Mouse (Mus musculus): ENCODE measurements at regions not wholly inside any gene's neighbourhood (a gene's known extent, or its start where the extent isn't known, plus 50 kb on each side); places are given as distances from the start of the nearest gene placed in this dataset.

DNA sequence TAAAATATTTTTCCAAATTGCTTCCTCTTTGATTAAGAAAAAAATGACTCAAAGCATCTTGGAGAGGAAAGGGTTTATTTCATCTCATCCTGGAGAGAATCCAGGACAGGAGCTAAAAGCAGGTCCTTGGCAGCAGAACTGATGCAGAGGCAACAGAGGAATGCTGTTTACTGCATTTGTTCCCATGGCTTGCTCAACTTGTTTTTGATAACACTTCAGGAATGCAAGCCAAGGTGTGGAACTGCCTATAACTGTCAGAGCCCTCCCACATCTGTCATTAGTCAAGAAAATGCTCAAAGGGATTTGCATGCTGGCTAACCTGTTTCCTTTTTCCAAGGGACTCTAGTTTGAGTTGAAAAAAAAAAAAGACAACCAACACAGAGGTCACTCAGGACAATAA, 714.2 kb downstream of the Ets1 start:
- Histone ChIP-seq H3K9ac (replicated peaks; ENCODE audit: low read depth, low read length) (no peak overlapping the region), H3K36me3 (ENCODE audit: control insufficient read depth, insufficient read depth, low read length) (no peaks in the 10 kb centered on the region), H3K9me3 (ENCODE audit: control insufficient read depth, low read depth, low read length) (no peaks in the 10 kb centered on the region), H3K4me3 (ENCODE audit: low read depth, low read length) (no peak overlapping the region), H3K27ac (ENCODE audit: low read length) (no peak overlapping the region), H3K4me2 (replicated peaks; ENCODE audit: low read depth, low read length) (no peak overlapping the region), H3K4me1 (ENCODE audit: control insufficient read depth, insufficient read depth, low read length) (no peaks in the 10 kb centered on the region), H3K27me3 (ENCODE audit: control insufficient read depth, insufficient read depth, low read length) (no peaks in the 10 kb centered on the region)
- no peak for ATAC-seq (ENCODE audit: insufficient number of reproducible peaks, insufficient read depth, low FRiP score, low read depth)

DNA sequence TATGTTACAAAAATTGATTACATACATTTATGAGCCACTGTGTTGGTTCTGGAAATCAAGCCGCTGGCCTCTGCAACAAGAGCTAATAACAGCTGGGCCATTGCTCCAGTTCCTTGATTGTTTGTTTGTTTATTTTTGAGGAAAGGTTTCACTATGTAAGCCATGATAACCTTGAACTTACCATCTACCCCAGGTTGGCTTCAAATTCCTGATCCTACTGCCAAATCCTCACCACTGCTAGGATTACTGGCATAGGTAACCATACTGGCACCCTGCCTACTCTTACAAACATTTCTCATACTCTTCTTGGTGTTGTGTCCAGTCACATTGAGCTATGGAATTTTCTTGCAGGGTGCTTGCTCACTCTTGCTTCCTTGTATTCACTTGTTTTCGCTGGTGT, 720.6 kb downstream of the Ets1 start:
- H3K4me3 ChIP-seq (ENCODE audit: low read depth, low read length) = no peak overlapping the region
- no peak overlapping the region for H3K4me2 ChIP-seq (replicated peaks; ENCODE audit: low read depth, low read length)
- no peak overlapping the region for H3K9ac ChIP-seq (replicated peaks; ENCODE audit: low read depth, low read length)
- no peak for ATAC-seq (ENCODE audit: insufficient number of reproducible peaks, insufficient read depth, low FRiP score, low read depth)
- no peak overlapping the region for H3K27ac ChIP-seq (ENCODE audit: low read length)
- H3K27me3 ChIP-seq (ENCODE audit: control insufficient read depth, insufficient read depth, low read length) = no peaks in the 10 kb centered on the region
- no peaks in the 10 kb centered on the region for H3K9me3 ChIP-seq (ENCODE audit: control insufficient read depth, low read depth, low read length)
- no peaks in the 10 kb centered on the region for H3K4me1 ChIP-seq (ENCODE audit: control insufficient read depth, insufficient read depth, low read length)
- H3K36me3 ChIP-seq (ENCODE audit: control insufficient read depth, insufficient read depth, low read length) = no peaks in the 10 kb centered on the region
- WGBS = 83% methylated on average over 2 of the region's 2 CpGs

DNA sequence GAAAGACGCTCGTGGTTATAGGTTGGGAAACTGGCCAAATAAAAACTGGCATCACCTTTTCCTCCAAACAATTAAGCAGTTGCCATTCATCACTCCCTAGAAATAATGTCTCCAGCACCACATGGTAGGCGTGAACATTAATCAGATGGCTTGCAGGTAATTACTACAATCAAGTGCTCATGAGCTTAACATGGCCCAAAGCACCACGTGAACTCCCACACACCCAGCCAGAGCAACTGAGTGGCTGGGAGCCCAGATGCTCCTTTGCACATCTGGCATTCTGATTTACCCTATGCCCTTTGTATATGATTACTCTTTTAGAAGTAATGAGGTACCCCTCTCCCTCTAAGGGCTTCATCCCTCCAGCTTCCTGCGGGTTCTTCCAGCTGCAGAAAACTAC, 724.9 kb downstream of the Ets1 start:
- no peaks in the 10 kb centered on the region for H3K27me3 ChIP-seq (ENCODE audit: control insufficient read depth, insufficient read depth, low read length)
- no peak overlapping the region for H3K4me2 ChIP-seq (replicated peaks; ENCODE audit: low read depth, low read length)
- no peaks in the 10 kb centered on the region for H3K9me3 ChIP-seq (ENCODE audit: control insufficient read depth, low read depth, low read length)
- no peak overlapping the region for H3K4me3 ChIP-seq (ENCODE audit: low read depth, low read length)
- no peak overlapping the region for H3K27ac ChIP-seq (ENCODE audit: low read length)
- H3K4me1 ChIP-seq (ENCODE audit: control insufficient read depth, insufficient read depth, low read length) = no peaks in the 10 kb centered on the region
- no peak overlapping the region for H3K9ac ChIP-seq (replicated peaks; ENCODE audit: low read depth, low read length)
- WGBS = 69% methylated on average over 5 of the region's 5 CpGs
- H3K36me3 ChIP-seq (ENCODE audit: control insufficient read depth, insufficient read depth, low read length) = no peaks in the 10 kb centered on the region
- no peak for ATAC-seq (ENCODE audit: insufficient number of reproducible peaks, insufficient read depth, low FRiP score, low read depth)

- H3K4me1 ChIP-seq (ENCODE audit: control insufficient read depth, insufficient read depth, low read length) = no peaks in the 10 kb centered on the region
- H3K27ac ChIP-seq (ENCODE audit: low read length) = no peak overlapping the region
- H3K9me3 ChIP-seq (ENCODE audit: control insufficient read depth, low read depth, low read length) = no peaks in the 10 kb centered on the region
- H3K4me3 ChIP-seq (ENCODE audit: low read depth, low read length) = no peak overlapping the region
- H3K27me3 ChIP-seq (ENCODE audit: control insufficient read depth, insufficient read depth, low read length) = no peaks in the 10 kb centered on the region
- no peak for ATAC-seq (ENCODE audit: insufficient number of reproducible peaks, insufficient read depth, low FRiP score, low read depth)
- no peaks in the 10 kb centered on the region for H3K36me3 ChIP-seq (ENCODE audit: control insufficient read depth, insufficient read depth, low read length)
- no peak overlapping the region for H3K9ac ChIP-seq (replicated peaks; ENCODE audit: low read depth, low read length)
- H3K4me2 ChIP-seq (replicated peaks; ENCODE audit: low read depth, low read length) = no peak overlapping the region
Measured at GRCm38 (mm10) chr9:33389170-33389569, 753.1 kb downstream of the Ets1 start.

DNA sequence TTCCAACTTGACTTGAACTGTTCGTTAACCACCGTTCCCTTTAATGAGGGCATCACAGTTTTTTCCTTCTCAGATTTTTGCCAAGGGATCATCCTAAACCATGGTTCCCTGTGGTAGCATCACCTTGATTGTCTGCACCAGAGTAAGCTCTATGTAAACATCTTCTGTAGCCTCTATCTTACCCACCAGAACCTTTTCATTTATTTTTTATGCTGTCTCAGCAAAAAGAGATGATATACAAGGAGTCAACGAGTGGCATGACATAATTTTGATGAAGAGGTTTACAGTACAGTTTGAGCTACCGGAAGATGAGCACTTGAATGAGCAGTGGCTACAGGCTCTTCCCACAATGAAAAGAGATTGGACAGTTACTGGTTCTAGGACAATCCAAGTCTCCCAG, 768.7 kb downstream of the Ets1 start:
- ATAC-seq (ENCODE audit: insufficient number of reproducible peaks, insufficient read depth, low FRiP score, low read depth) = no peak
- no peaks in the 10 kb centered on the region for H3K9me3 ChIP-seq (ENCODE audit: control insufficient read depth, low read depth, low read length)
- H3K4me3 ChIP-seq (ENCODE audit: low read depth, low read length) = no peak overlapping the region
- H3K27ac ChIP-seq (ENCODE audit: low read length) = no peak overlapping the region
- no peak overlapping the region for H3K9ac ChIP-seq (replicated peaks; ENCODE audit: low read depth, low read length)
- WGBS = 85% methylated on average over 4 of the region's 4 CpGs
- no peaks in the 10 kb centered on the region for H3K36me3 ChIP-seq (ENCODE audit: control insufficient read depth, insufficient read depth, low read length)
- H3K4me2 ChIP-seq (replicated peaks; ENCODE audit: low read depth, low read length) = no peak overlapping the region
- no peaks in the 10 kb centered on the region for H3K27me3 ChIP-seq (ENCODE audit: control insufficient read depth, insufficient read depth, low read length)
- no peaks in the 10 kb centered on the region for H3K4me1 ChIP-seq (ENCODE audit: control insufficient read depth, insufficient read depth, low read length)

GRCm38 (mm10) chr9:33407517-33407916, 771.5 kb downstream of the Ets1 start:
- Histone ChIP-seq H3K9ac (replicated peaks; ENCODE audit: low read depth, low read length) (no peak overlapping the region), H3K4me2 (replicated peaks; ENCODE audit: low read depth, low read length) (no peak overlapping the region), H3K27me3 (ENCODE audit: control insufficient read depth, insufficient read depth, low read length) (no peaks in the 10 kb centered on the region), H3K27ac (ENCODE audit: low read length) (no peak overlapping the region), H3K9me3 (ENCODE audit: control insufficient read depth, low read depth, low read length) (no peaks in the 10 kb centered on the region), H3K4me3 (ENCODE audit: low read depth, low read length) (no peak overlapping the region), H3K36me3 (ENCODE audit: control insufficient read depth, insufficient read depth, low read length) (no peaks in the 10 kb centered on the region), H3K4me1 (ENCODE audit: control insufficient read depth, insufficient read depth, low read length) (no peaks in the 10 kb centered on the region)
- 81% methylated on average over 2 of the region's 2 CpGs for WGBS
- no peak for ATAC-seq (ENCODE audit: insufficient number of reproducible peaks, insufficient read depth, low FRiP score, low read depth)

- H3K36me3 ChIP-seq (ENCODE audit: control insufficient read depth, insufficient read depth, low read length) = no peaks in the 10 kb centered on the region
- H3K9ac ChIP-seq (replicated peaks; ENCODE audit: low read depth, low read length) = no peak overlapping the region
- no peak overlapping the region for H3K4me3 ChIP-seq (ENCODE audit: low read depth, low read length)
- H3K27me3 ChIP-seq (ENCODE audit: control insufficient read depth, insufficient read depth, low read length) = no peaks in the 10 kb centered on the region
- H3K27ac ChIP-seq (ENCODE audit: low read length) = no peak overlapping the region
- 55% methylated on average over 2 of the region's 2 CpGs for WGBS
- no peak overlapping the region for H3K4me2 ChIP-seq (replicated peaks; ENCODE audit: low read depth, low read length)
- no peak for ATAC-seq (ENCODE audit: insufficient number of reproducible peaks, insufficient read depth, low FRiP score, low read depth)
- H3K9me3 ChIP-seq (ENCODE audit: control insufficient read depth, low read depth, low read length) = no peaks in the 10 kb centered on the region
- no peaks in the 10 kb centered on the region for H3K4me1 ChIP-seq (ENCODE audit: control insufficient read depth, insufficient read depth, low read length)
Measured at GRCm38 (mm10) chr9:33423781-33424180, 787.8 kb downstream of the Ets1 start.

- Histone ChIP-seq H3K4me3 (ENCODE audit: low read depth, low read length) (no peak overlapping the region), H3K4me1 (ENCODE audit: control insufficient read depth, insufficient read depth, low read length) (no peaks in the 10 kb centered on the region), H3K36me3 (ENCODE audit: control insufficient read depth, insufficient read depth, low read length) (no peaks in the 10 kb centered on the region), H3K9me3 (ENCODE audit: control insufficient read depth, low read depth, low read length) (no peaks in the 10 kb centered on the region), H3K4me2 (replicated peaks; ENCODE audit: low read depth, low read length) (no peak overlapping the region), H3K9ac (replicated peaks; ENCODE audit: low read depth, low read length) (no peak overlapping the region), H3K27me3 (ENCODE audit: control insufficient read depth, insufficient read depth, low read length) (no peaks in the 10 kb centered on the region), H3K27ac (ENCODE audit: low read length) (no peak overlapping the region)
- ATAC-seq (ENCODE audit: insufficient number of reproducible peaks, insufficient read depth, low FRiP score, low read depth) = no peak
- 81% methylated on average over 4 of the region's 4 CpGs for WGBS
Measured at GRCm38 (mm10) chr9:33436459-33436858, 800.4 kb downstream of the Ets1 start.

- H3K27ac ChIP-seq (ENCODE audit: low read length) = no peak overlapping the region
Measured at GRCm38 (mm10) chr9:33442266-33442665, 806.2 kb downstream of the Ets1 start.

More at GRCm38 (mm10) chr9:33442266-33442665, 806.2 kb downstream of the Ets1 start:
- WGBS = 77% methylated on average over 5 of the region's 5 CpGs
- no peak overlapping the region for H3K4me3 ChIP-seq (ENCODE audit: low read depth, low read length)
- no peak overlapping the region for H3K9ac ChIP-seq (replicated peaks; ENCODE audit: low read depth, low read length)
- H3K4me1 ChIP-seq (ENCODE audit: control insufficient read depth, insufficient read depth, low read length) = no peaks in the 10 kb centered on the region
- H3K36me3 ChIP-seq (ENCODE audit: control insufficient read depth, insufficient read depth, low read length) = no peaks in the 10 kb centered on the region
- H3K4me2 ChIP-seq (replicated peaks; ENCODE audit: low read depth, low read length) = no peak overlapping the region
- no peaks in the 10 kb centered on the region for H3K9me3 ChIP-seq (ENCODE audit: control insufficient read depth, low read depth, low read length)
- H3K27me3 ChIP-seq (ENCODE audit: control insufficient read depth, insufficient read depth, low read length) = no peaks in the 10 kb centered on the region
- ATAC-seq (ENCODE audit: insufficient number of reproducible peaks, insufficient read depth, low FRiP score, low read depth) = no peak

Measured in stomach, embryonic 14.5 days (tissue).